31 mouse cellular contexts compared by ENCODE assay signal in the genomic region with DNA sequence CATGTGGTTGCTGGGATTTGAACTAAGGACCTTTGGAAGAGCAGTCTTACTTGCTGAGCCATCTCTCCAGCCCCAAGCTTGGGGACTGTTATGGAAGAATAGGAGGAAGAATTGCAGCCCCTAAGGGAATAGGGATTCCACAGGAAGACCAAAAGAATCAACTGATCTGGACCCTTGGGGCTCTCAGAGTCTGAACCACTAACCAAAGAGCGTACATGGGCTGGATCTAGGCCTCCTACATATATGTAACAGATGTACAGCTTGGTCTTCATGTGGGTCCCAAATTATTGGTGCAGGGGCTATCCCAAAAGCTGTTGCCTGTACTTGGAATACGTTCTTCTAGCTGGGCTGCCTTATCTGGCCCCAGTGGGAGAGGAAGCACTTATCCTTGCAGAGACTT.
"Had no signal": no experiment of that assay in that cellular context is flagged by ENCODE, and none has a peak within 500 bp of the region (broad histone marks: within the 10 kb centered on the region; RNA-seq: fewer than 3 reads in every experiment).

No protein-coding gene starts in this region.

- H3K27me3 ChIP-seq: limb, embryonic 12.5 days; limb, embryonic 13.5 days; limb, embryonic 15.5 days; liver, embryonic 12.5 days; liver, embryonic 13.5 days; liver, embryonic 15.5 days; lung, embryonic 15.5 days; megakaryocyte, embryonic 14.5 days; midbrain, embryonic 12.5 days; midbrain, embryonic 13.5 days; midbrain, embryonic 15.5 days; neural tube, embryonic 12.5 days had no signal

- H3K4me2 ChIP-seq: limb, embryonic 12.5 days; limb, embryonic 13.5 days; limb, embryonic 15.5 days; liver, embryonic 11.5 days; liver, embryonic 12.5 days; liver, embryonic 13.5 days; liver, embryonic 15.5 days; lung, embryonic 14.5 days; lung, embryonic 15.5 days; midbrain, embryonic 12.5 days; midbrain, embryonic 13.5 days; midbrain, embryonic 15.5 days; neural tube, embryonic 12.5 days had no signal

- H3K4me1 ChIP-seq: limb, embryonic 10.5 days; limb, embryonic 12.5 days; limb, embryonic 13.5 days; limb, embryonic 15.5 days; liver, embryonic 12.5 days; liver, embryonic 13.5 days; liver, embryonic 15.5 days; lung, embryonic 15.5 days; megakaryocyte, embryonic 14.5 days; midbrain, embryonic 10.5 days; midbrain, embryonic 12.5 days; midbrain, embryonic 13.5 days; neural tube, embryonic 12.5 days had no signal

- H3K36me3 ChIP-seq: limb, embryonic 10.5 days; limb, embryonic 12.5 days; limb, embryonic 13.5 days; limb, embryonic 15.5 days; liver, embryonic 12.5 days; liver, embryonic 13.5 days; liver, embryonic 15.5 days; lung, embryonic 15.5 days; midbrain, embryonic 10.5 days; midbrain, embryonic 12.5 days; midbrain, embryonic 13.5 days; midbrain, embryonic 15.5 days; neural tube, embryonic 12.5 days had no signal

- DNase-seq: left cerebral cortex, postnatal 4 days; liver; liver, embryonic 13.5 days; liver, postnatal 0 days; lung, adult 18-20 months; lung, adult 2 months; lung, embryonic 14.5 days; lung, postnatal 10 days; lung, postnatal 14 days; lung, postnatal 36 days; lung, postnatal 4 days; midbrain, embryonic 14.5 days had no signal

- H3K9me3 ChIP-seq: limb, embryonic 10.5 days; limb, embryonic 13.5 days; limb, embryonic 15.5 days; lung, embryonic 15.5 days; midbrain, embryonic 10.5 days; midbrain, embryonic 12.5 days; midbrain, embryonic 13.5 days; neural tube, embryonic 12.5 days had no signal

- H3K4me3 ChIP-seq: left cerebral cortex, adult 2 months; limb, embryonic 10.5 days; limb, embryonic 12.5 days; limb, embryonic 13.5 days; limb, embryonic 15.5 days; liver, embryonic 12.5 days; liver, embryonic 13.5 days; liver, embryonic 15.5 days; lung, embryonic 15.5 days; megakaryocyte, embryonic 14.5 days; midbrain, embryonic 10.5 days; midbrain, embryonic 12.5 days; midbrain, embryonic 13.5 days; midbrain, embryonic 15.5 days; myocyte; neural tube, embryonic 12.5 days had no signal

- H3K27ac ChIP-seq: left cerebral cortex, adult 2 months; limb, embryonic 10.5 days; limb, embryonic 12.5 days; limb, embryonic 13.5 days; limb, embryonic 15.5 days; liver, embryonic 12.5 days; liver, embryonic 13.5 days; liver, embryonic 14.5 days; liver, embryonic 15.5 days; lung, embryonic 15.5 days; macrophage; midbrain, embryonic 10.5 days; midbrain, embryonic 12.5 days; midbrain, embryonic 13.5 days; midbrain, embryonic 15.5 days; neural tube, embryonic 12.5 days had no signal

- H3K9ac ChIP-seq: limb, embryonic 12.5 days; limb, embryonic 13.5 days; limb, embryonic 15.5 days; liver, embryonic 12.5 days; liver, embryonic 13.5 days; liver, embryonic 14.5 days; liver, embryonic 15.5 days; liver, postnatal 0 days; lung, embryonic 14.5 days; lung, embryonic 15.5 days; midbrain, embryonic 12.5 days; midbrain, embryonic 13.5 days; midbrain, embryonic 15.5 days; neural tube, embryonic 12.5 days had no signal

- ATAC-seq: liver, embryonic 12.5 days; liver, postnatal 0 days; lung, postnatal 0 days; midbrain, embryonic 13.5 days; midbrain, embryonic 15.5 days had no signal
